Mouse (Mus musculus) embryonic facial prominence, embryonic 12.5 days (tissue): ENCODE data around the gene Atat1. TPM values are rescaled to one million over a fixed set of nuclear protein-coding genes. Genes with fewer than 3 reads are reported as not detected.

Source experiments
- ATAC-seq: fragments of 200-750 bp; cut with Nextera tagmentation; 2 replicates; pipeline ENCODE4 v1.8.0; 2017; ENCODE audit not compliant: insufficient number of reproducible peaks, insufficient read depth, low FRiP score, low TSS enrichment
- H3K27ac ChIP-seq: fragments of 300-500 bp; sonication (generic); 2 replicates; pipeline ENCODE4 v1.5.1; 2016; ENCODE audit warnings: mild to moderate bottlenecking
- H3K27me3 ChIP-seq: fragments of 300-500 bp; sonication (generic); 2 replicates; pipeline ENCODE4 v1.6.1; 2016; ENCODE audit warnings: mild to moderate bottlenecking, moderate library complexity
- H3K36me3 ChIP-seq: fragments of 300-500 bp; sonication (generic); 2 replicates; pipeline ENCODE4 v1.6.1; 2016; ENCODE audit warnings: mild to moderate bottlenecking
- H3K4me1 ChIP-seq: fragments of 300-500 bp; sonication (generic); 2 replicates; pipeline ENCODE4 v1.6.1; 2016
- H3K4me2 ChIP-seq: fragments of 300-500 bp; sonication (generic); replicated peaks from 2 replicates; pipeline ENCODE4 v1.6.1; 2016; ENCODE audit warnings: mild to moderate bottlenecking, moderate library complexity
- H3K4me3 ChIP-seq: fragments of 300-500 bp; sonication (generic); 2 replicates; pipeline ENCODE4 v1.5.1; 2016; ENCODE audit warnings: mild to moderate bottlenecking
- H3K9ac ChIP-seq: fragments of 300-500 bp; sonication (generic); 2 replicates; pipeline ENCODE4 v1.6.1; 2016; ENCODE audit warnings: mild to moderate bottlenecking, moderate library complexity
- H3K9me3 ChIP-seq: fragments of 300-500 bp; sonication (generic); 2 replicates; pipeline ENCODE4 v1.6.1; 2016; ENCODE audit warnings: mild to moderate bottlenecking, moderate library complexity
- WGBS: fragments of 180-500 bp; shearing (Covaris S2); methylation state at CpG from one replicate; pipeline ENCODE4 v1.1.7; 2016; 5-methylcytosine and 5-hydroxymethylcytosine counted together
- microRNA counts: library from miRNA; unstranded; fragments of <30 nt; microRNA quantifications from one replicate; lab custom pipeline; 2017
- microRNA-seq: library from miRNA; unstranded; fragments of <30 nt; microRNA quantifications from one replicate; pipeline ENCODE4, GENCODE M21; 2017
- polyA plus RNA-seq: library from polyadenylated mRNA; unstranded; fragments of >200 nt; fragmentation: Nextera tagmentation; extraction: Ambion mirVana; gene quantifications from 2 replicates; pipeline ENCODE4 v1.2.1, GENCODE M21; 2016

Atat1 gene
- polyA plus RNA-seq, 1 experiment from 2014 or later, result 165 TPM

- H3K36me3 ChIP-seq, result peaks cover 25% of the 10 kb centered on the region
- no peak for ATAC-seq
- H3K27ac ChIP-seq, result no peak overlapping the region
- WGBS, result 97% methylated on average over 1 of the region's 1 CpGs
- H3K9me3 ChIP-seq, result no peaks in the 10 kb centered on the region
- no peak overlapping the region for H3K4me2 ChIP-seq
- no peak overlapping the region for H3K4me3 ChIP-seq
- no peak overlapping the region for H3K9ac ChIP-seq
- H3K27me3 ChIP-seq, result no peaks in the 10 kb centered on the region
- peaks cover 8% of the 10 kb centered on the region; the same call in 1 of the 2 replicates for H3K4me1 ChIP-seq
These were observed 50.5 kb downstream of the Atat1 start for GRCm38 (mm10) chr17:35859371-35859770.

- ATAC-seq, result no peak
- 96% methylated on average over 3 of the region's 3 CpGs for WGBS
- Histone ChIP-seq H3K9me3 (no peaks in the 10 kb centered on the region), H3K27me3 (no peaks in the 10 kb centered on the region), H3K27ac (no peak overlapping the region), H3K4me3 (no peak overlapping the region), H3K36me3 (peaks cover 80% of the 10 kb centered on the region), H3K9ac (no peak overlapping the region), H3K4me1 (no peaks in the 10 kb centered on the region), H3K4me2 (no peak overlapping the region)
These were observed 58.9 kb downstream of the Atat1 start for GRCm38 (mm10) chr17:35850974-35851373.

- Histone ChIP-seq H3K4me1 (no peaks in the 10 kb centered on the region), H3K27me3 (no peaks in the 10 kb centered on the region), H3K27ac (no peak overlapping the region), H3K9ac (no peak overlapping the region), H3K4me3 (no peak overlapping the region), H3K9me3 (no peaks in the 10 kb centered on the region), H3K4me2 (no peak overlapping the region), H3K36me3 (peaks cover 75% of the 10 kb centered on the region)
- WGBS, result 77% methylated on average over 1 of the region's 1 CpGs
- no peak for ATAC-seq
These were observed 61.8 kb downstream of the Atat1 start for GRCm38 (mm10) chr17:35848112-35848511.

MicroRNAs encoded within 50 kb of the gene (microRNA counts, 519-probe panel; counts per million panel counts)
- 460 counts per million, percentile 65 among the panel's probes with 10 or more counts for microRNA mmu-miR-1894-3p (lab: Ali Mortazavi, UCI)
- 460 counts per million, percentile 65 among the panel's probes with 10 or more counts for microRNA mmu-miR-1894-5p (lab: Ali Mortazavi, UCI)

Small RNA genes lying within 50 kb of the gene (microRNA-seq; reads per million reads assigned to microRNA genes)
- not detected for gene Gm28033
- gene Mir1894, result not detected

Other genes with a start within 250 kb of the Atat1 start
- 18.5 and 23.6 TPM in 2 replicates for gene Vars2, start 242.5 kb downstream of the Atat1 start, polyA plus RNA-seq
- gene Gtf2h4, start 236.3 kb downstream of the Atat1 start, polyA plus RNA-seq, result 48.6 and 51.5 TPM in 2 replicates
- 62.6 and 63.0 TPM in 2 replicates for gene Ddr1, start 205.5 kb downstream of the Atat1 start, polyA plus RNA-seq
- 6.9 and 8.9 TPM in 2 replicates for gene Ier3, start 88.4 kb downstream of the Atat1 start, polyA plus RNA-seq
- 50.7 and 60.3 TPM in 2 replicates for gene Flot1, start 86.8 kb downstream of the Atat1 start, polyA plus RNA-seq
- gene Tubb5, start 71.8 kb downstream of the Atat1 start, polyA plus RNA-seq, result 1,266 and 1,271 TPM in 2 replicates
- 15.1 and 21.3 TPM in 2 replicates for gene Mdc1, start 68.6 kb downstream of the Atat1 start, polyA plus RNA-seq
- gene Nrm, start 48.8 kb downstream of the Atat1 start, polyA plus RNA-seq, result 39.9 and 43.9 TPM in 2 replicates
- gene Ppp1r18, start 44.5 kb downstream of the Atat1 start, polyA plus RNA-seq, result 26.1 and 28.9 TPM in 2 replicates
- 47.8 and 52.8 TPM in 2 replicates for gene Dhx16, start 30.3 kb downstream of the Atat1 start, polyA plus RNA-seq
- gene 2310061I04Rik, start 12.6 kb downstream of the Atat1 start, polyA plus RNA-seq, result 24.0 and 24.3 TPM in 2 replicates
- gene Mrps18b, start 6.3 kb upstream of the Atat1 start, polyA plus RNA-seq, result 65.6 TPM in 2 replicates
- gene Ppp1r10, start 6.4 kb upstream of the Atat1 start, polyA plus RNA-seq, result 50.1 and 51.9 TPM in 2 replicates
- 91.2 and 113 TPM in 2 replicates for gene Abcf1, start 59.7 kb upstream of the Atat1 start, polyA plus RNA-seq
- gene Gnl1, start 69.8 kb upstream of the Atat1 start, polyA plus RNA-seq, result 69.9 and 71.5 TPM in 2 replicates
- gene Prr3, start 70.2 kb upstream of the Atat1 start, polyA plus RNA-seq, result 42.9 and 51.4 TPM in 2 replicates
- 3.7 and 5.5 TPM in 2 replicates for gene H2-T24, start 110.5 kb upstream of the Atat1 start, polyA plus RNA-seq
- gene H2-T23, start 122.8 kb upstream of the Atat1 start, polyA plus RNA-seq, result 10.2 and 12.1 TPM in 2 replicates
- gene H2-T22, start 132.7 kb upstream of the Atat1 start, polyA plus RNA-seq, result 16.3 and 17.2 TPM in 2 replicates
- not detected in 2 replicates for gene Gm6034, start 132.9 kb upstream of the Atat1 start, polyA plus RNA-seq
- not detected in 2 replicates for gene Gm11127, start 148.3 kb upstream of the Atat1 start, polyA plus RNA-seq
- gene Gm19684, start 211.6 kb upstream of the Atat1 start, polyA plus RNA-seq, result not detected in 2 replicates
- not detected in 2 replicates for gene Gm7030, start 219.3 kb upstream of the Atat1 start, polyA plus RNA-seq